Mouse (Mus musculus) layer of hippocampus, adult 8-10 months (tissue): ENCODE measurements at regions not wholly inside any gene's neighbourhood (a gene's known extent, or its start where the extent isn't known, plus 50 kb on each side); places are given as distances from the start of the nearest gene placed in this dataset.

ENCODE experiments used
- DNase-seq, 2 experiments: peaks; one replicate each; pipeline ENCODE4 v3.0.0; 2022; ENCODE audit warnings: low spot score in 2 of 2

DNA sequence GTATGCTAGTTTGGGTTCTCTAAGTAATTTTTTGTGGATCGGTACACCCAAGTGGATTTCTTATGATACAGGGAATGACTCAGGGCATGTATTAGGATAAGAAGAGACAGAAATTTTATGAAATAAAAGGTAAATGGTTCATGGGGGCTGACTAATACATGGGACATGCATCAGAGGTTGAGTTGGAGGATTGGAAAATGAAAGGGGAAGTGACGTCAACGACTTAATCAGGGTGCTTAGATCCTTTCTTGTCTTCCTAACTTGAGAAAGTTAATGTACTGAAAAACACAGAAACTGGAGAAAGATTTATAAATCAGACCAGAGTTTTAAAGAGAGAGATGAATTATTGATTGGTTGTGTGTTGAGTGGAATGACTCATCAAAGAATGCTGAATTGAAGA lies 193.8 kb downstream of the Rassf9 start:
- no peak for DNase-seq

DNA sequence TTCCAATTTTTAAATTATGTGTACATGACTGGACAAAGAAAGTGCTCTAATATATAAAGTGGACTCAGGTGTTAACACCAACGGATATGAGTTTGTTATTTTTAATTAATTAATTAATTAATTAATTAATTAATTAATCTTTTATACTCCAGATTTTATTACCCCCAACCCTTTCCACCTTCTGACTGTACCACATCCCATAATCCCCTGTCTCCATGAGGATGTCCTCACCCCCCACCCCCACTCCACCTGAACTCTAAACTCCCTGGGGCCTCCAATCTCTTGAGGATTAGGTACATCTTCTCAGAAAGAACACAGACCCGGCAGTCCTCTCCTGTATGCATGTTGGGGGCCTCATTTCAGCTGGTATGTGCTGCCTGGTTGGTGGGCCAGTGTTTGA lies 182.8 kb downstream of the Rassf9 start:
- no peak for DNase-seq

DNA sequence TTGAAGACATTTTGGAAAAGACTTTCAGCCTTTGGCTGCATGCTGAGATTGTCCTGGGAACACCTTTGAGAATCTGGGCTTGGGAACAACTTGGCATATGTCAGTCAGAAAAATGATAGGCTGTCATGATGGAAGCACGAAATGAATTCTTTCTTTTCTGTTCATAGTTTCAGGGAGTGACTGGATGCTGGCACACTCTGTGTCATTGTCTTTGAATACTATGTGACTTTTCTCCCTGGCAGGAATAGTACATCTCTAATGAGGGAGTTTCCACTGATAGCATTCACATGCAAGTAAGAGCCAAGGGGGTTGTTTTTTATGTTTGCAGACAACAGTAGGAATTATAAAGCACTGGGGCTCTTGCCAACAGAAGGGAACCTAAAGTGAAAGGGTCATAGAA lies 177.9 kb downstream of the Rassf9 start:
- DNase-seq = no peak

DNA sequence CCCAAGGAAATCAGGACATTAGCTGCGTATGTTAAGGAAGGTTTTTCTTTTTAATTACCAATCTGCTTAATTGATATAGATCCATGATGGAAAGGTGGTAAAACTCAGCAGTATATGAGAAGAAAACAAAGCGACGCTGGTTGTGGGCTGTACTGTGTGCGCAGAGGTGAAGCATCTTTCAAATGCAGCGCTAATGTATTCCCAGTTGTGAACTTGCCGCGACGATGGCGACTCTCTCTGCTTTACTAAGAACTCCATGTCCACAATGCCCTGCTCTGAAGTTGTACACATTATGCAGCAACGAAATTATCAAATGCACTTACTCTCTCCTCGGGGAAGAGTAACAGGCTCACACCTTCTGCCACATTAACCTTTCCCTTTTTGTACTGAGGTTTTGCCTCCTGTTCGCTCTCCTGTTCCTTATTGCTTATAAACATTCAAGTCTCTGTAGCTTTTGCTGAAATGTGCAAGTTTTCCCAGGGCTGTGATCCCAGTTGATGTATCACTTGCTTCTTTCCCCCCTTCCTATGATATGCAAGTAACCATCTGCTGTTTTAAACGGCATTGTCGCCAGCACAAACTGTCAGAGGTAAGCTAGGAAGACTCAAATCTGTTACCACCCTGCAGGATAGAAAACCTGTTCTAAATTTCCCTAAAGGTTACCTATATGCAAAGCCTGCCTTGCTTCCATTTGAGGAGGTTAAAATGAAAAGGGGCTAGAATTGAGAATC lies 174.8 kb downstream of the Rassf9 start:
- DNase-seq = peak in 1 of 2 experiments; percentile 3

DNA sequence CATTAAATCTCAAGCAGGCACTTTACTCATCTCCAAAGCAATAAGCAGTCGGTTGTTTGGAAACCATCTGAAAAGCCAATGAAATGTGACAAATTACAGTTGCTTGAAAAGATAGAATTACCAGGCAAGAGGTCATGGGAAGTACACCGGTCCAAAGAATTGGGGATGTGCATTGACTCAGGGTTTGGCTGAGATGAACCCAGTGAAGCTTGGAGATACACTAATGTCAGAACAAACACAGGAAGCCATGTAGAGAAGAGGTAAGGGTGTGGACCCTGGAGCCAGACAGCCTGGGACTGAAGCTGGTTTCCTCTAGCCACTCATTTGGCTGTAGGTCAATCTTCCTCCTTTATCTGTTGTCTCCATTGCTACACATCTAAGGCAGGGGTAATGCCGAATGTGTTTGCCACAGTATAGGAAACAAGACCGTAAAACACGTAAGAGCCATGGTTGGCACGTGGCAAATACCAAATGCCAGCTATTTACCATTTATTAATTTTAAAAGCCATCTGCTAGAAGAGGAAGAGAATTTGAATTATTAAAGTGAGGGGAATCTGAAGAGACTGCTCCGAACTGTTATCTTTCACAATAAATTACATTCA lies 173.9 kb downstream of the Rassf9 start:
- no peak for DNase-seq

DNA sequence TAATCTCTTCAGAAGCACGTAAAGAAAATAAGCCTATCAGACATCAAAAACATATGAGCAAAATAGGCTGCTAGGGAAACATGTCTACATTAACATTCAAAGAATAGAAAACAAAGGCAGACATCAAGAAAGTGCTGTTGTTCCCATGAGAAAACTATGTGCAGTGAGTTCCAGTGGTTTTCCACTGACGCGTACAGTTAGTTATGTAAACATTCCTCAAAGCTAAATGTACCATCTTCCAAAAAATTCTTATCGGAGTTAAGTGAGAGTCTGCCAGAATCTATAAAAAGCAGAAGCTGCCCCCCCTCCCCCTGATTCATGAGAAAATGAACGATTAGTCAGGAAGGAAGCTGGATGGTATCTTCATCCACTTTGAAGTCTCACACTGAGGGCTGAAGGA lies 155.3 kb downstream of the Rassf9 start:
- DNase-seq = no peak

DNA sequence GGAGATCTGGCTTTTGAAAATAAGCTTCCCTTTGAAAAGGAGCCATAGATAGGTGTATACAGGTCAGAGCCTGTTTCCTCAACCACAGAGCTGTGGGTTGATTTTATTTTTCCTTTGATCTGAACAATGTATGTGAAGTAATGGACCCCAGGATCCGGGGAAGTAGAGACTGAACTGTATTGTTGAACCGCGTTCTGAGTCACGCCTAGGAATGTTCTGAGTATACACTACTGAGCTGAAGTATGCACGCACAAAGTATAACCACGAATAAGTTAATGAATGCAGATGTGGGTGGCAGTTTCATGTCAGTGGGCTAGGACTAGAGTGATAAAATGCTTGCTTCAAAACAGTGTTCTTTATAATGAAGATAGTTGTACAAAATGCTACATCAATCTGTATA lies 147.7 kb downstream of the Rassf9 start:
- no peak for DNase-seq

DNA sequence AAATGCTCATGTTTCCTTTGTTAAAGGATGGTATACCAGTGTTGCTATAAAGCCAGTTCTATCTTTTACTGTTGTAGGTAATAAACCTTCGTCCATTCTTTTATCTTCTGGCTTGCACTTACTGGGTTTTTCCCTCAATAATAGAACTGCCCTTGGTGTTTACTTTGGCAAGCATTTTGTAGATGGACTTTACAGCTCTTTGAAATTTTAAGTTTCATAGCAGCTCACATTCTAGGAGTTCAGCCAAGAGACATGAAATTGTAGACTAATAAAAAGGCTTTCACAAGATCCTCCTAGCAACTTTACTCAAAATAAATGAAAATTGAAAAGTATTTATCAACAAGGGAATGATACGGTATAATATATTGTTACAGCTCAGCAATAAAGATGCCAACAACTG lies 124.5 kb downstream of the Rassf9 start:
- DNase-seq = no peak

DNA sequence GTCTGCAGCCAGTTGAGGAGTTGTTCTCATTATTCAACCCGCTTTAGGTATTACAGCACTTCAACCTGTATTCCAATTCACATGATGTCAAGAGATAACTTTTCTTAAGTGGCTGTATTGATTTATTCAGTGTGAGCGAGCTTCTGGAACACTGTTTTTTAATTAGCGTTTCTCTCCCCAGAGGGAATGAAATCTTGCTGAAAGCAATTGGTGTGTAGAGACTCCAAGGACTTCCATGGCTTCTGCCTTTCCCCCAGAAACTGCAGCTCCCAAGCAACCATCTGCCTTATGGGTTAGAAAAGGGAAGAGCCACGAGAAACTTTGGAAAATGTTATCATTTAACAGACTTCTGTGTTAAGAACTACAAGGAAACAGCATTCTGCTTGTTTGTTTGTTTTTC lies 121.4 kb downstream of the Rassf9 start:
- DNase-seq = no peak

DNA sequence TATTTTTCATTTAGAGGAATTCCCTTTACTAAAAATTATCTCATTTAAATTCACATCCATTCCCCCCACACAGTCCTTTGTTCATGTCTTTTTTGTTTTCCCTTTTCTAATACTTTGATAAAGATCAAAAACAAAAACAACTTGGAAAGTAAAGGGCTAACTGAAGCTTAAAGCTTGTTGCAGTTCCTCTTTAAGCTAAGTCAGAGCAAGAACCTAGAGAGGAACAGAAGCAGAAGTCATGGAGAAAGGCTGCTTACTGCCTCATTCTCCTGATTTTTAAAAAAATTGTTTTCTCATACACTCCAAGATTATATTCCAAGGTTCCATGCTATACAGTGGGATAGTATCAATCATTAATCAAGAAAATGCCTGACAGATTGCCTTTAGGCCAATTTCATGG lies 116.6 kb downstream of the Rassf9 start:
- DNase-seq = no peak

DNA sequence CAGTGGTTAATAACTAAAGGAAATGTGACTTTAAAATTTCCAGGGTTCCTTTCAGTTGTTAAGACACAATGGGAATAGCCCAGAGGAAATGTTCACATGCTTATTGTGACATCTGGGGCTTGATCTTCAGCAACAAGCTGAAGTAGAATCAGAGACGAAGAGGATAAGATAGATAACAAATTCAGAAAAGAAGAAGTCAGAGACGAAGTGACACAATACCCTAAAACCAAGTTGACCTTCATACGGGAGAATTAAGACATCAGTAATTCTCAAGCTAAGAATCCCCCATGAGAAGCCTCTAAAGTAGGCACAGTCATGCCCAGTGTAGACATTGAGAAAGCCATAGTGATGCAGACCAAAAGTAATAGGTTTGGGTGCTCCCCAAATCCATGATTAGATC lies 111.9 kb downstream of the Rassf9 start:
- no peak for DNase-seq

DNA sequence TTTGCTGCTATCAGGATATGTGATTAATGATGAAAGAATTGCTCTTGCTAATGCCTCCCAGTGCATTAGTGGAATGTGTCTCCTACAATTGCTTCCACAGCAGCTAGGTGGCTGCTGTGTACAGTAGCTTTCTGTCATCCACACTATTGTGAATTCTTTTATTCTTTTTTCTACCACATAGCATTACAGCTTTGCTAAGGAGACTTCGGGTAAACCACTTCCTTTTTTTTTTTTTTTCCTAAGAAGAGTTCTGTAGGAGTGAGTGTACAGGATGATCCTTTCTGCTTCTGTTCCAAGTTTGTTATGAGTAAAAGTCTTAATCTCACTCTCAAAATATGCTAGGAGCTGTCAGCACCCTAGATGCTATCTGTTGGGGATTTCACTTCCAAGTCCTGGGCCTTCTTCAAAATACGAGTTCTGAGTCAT lies 110.6 kb downstream of the Rassf9 start:
- no peak for DNase-seq

DNA sequence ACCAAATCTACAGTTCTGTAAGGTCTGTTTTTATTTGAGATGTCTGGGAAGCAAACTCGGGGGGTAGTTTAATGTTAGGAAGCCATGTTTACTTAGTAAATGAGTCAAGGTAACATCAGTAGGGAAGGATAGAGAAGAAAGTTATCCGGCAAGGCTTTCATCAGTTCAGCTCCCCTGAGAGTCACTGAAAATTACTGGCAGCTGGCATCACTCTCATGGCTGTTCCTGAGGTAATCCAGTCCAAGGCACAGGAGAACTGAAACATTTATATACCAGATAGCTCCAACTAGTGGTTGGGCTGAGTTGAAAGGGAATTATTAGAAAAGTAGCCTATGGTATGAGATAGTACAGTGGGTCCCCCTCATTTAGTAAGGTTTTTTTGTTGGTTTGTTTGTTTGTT lies 106.7 kb downstream of the Rassf9 start:
- no peak for DNase-seq

DNA sequence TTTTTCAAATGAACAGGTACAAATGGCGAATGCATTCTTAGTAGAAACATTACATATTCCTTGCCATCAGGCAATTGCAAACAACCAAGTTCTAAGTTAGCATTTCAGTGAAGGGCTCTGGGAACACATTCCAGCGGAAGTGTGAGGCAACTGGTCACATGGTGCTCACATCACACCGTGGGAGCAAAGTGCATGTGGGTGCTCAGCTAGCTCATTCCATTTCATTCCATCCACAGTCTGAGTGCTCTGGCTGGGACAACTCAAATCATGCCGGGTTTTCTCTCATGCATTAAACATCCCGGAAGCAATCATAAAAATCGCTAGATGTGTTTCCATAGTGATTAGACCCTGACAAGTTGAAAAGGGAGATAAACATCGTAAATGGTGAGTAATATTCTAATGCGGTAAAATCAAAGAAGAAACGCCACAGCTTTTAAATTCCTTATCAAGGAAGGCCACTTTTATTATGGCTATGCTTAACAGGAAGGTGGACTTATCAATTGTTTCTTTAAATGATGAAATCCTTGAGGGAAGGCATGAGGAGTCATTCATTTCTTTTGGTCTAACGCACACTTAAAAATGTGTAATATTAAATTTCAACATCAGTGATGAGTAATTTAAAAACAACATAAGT lies 104.1 kb downstream of the Rassf9 start:
- no peak for DNase-seq
